Mouse (Mus musculus) midbrain, embryonic 12.5 days (tissue): ENCODE results near the gene Rubcnl. TPM values are rescaled to one million over a fixed set of nuclear protein-coding genes. Genes with fewer than 3 reads are reported as not detected.
A peak's percentile ranks its signal among the peaks of the same experiment; 100 is the strongest.

Experiments
- ATAC-seq: fragments of 200-750 bp; cut with Nextera tagmentation; 2 replicates; pipeline ENCODE4 v1.8.0; 2017; ENCODE audit warnings: low read depth, moderate TSS enrichment, moderate library complexity; ENCODE audit not compliant: low FRiP score
- H3K27ac ChIP-seq: fragments of 300-500 bp; sonication (generic); replicated peaks from 2 replicates; pipeline ENCODE4 v1.5.1; 2016; ENCODE audit warnings: mild to moderate bottlenecking
- H3K27me3 ChIP-seq: fragments of 300-500 bp; sonication (generic); 2 replicates; pipeline ENCODE4 v1.6.1; 2016; ENCODE audit warnings: mild to moderate bottlenecking
- H3K36me3 ChIP-seq: fragments of 300-500 bp; sonication (generic); 2 replicates; pipeline ENCODE4 v1.6.1; 2016
- H3K4me1 ChIP-seq: fragments of 300-500 bp; sonication (generic); 2 replicates; pipeline ENCODE4 v1.6.1; 2016
- H3K4me2 ChIP-seq: fragments of 300-500 bp; sonication (generic); replicated peaks from 2 replicates; pipeline ENCODE4 v1.6.1; 2016; ENCODE audit warnings: mild to moderate bottlenecking, moderate library complexity
- H3K4me3 ChIP-seq: fragments of 300-500 bp; sonication (generic); 2 replicates; pipeline ENCODE4 v1.5.1; 2016; ENCODE audit warnings: mild to moderate bottlenecking
- H3K9ac ChIP-seq: fragments of 300-500 bp; sonication (generic); replicated peaks from 2 replicates; pipeline ENCODE4 v1.6.1; 2016; ENCODE audit warnings: mild to moderate bottlenecking, moderate library complexity
- H3K9me3 ChIP-seq: fragments of 300-500 bp; sonication (generic); 2 replicates; pipeline ENCODE4 v1.6.1; 2016; ENCODE audit warnings: mild to moderate bottlenecking
- WGBS: fragments of 180-500 bp; shearing (Covaris S2); methylation state at CpG from one replicate; pipeline ENCODE4 v1.1.7; 2016; 5-methylcytosine and 5-hydroxymethylcytosine counted together
- polyA plus RNA-seq: library from polyadenylated mRNA; unstranded; fragments of >200 nt; fragmentation: Nextera tagmentation; extraction: Ambion mirVana; gene quantifications from 2 replicates; pipeline ENCODE4 v1.2.1, GENCODE M21; 2016

The Rubcnl gene
- 0.13 and 0.22 TPM in 2 replicates for polyA plus RNA-seq

DNA sequence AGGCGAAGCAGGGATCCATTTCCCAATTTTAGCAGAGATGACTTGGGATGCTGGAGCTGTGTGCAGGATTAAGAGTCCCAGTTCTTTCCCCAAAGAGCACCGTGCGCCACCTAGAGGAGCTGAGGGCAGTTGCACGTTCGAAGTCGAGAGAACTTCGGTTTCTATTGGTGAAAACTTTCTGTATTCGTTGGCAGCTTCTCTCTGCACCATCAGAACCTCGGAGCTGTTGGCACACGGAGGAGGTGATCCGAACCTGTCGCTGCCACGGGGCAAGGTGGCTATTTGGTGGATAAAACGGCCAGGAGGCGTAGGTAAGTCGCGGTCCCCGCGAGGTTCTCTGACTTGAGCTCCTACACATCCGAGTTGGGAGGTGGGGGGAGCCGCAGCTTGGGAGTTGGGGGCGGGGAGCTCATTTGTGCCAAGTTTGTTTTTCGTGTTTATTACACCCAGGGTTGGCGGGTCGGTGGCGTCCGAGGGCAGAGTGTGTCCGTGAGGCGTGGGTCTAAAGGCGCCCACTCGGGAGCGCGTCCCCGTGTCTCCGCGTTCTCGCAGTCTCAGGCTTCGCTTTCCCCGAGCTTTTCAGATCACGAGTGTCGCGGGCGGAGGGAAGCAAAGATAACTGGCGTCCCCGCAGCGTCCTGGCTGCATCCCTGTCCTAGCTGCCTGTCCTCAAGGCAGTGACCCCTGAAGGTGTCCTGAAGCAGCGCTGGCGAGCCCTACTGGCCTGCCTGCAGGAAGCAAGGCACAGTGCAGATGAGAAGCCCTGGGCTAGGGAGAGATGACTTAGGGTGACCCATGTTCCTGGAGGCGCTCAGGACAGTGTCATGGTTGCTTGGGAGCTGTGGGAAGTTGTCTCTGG lies at the start of gene Rubcnl:
TSS of gene Rubcnl (plus strand) at position 172 of the 859 bp plus-strand sequence.
- peak; percentile 60; the same call in 1 of the 2 replicates for ATAC-seq
- Histone ChIP-seq H3K4me2 (peak within 1 kb of the TSS; percentile 96), H3K9me3 (no peaks in the 10 kb centered on the region), H3K9ac (peak within 1 kb of the TSS; percentile 72), H3K4me3 (peak within 1 kb of the TSS; percentile 55), H3K4me1 (peaks cover 6% of the 10 kb centered on the region), H3K36me3 (no peaks in the 10 kb centered on the region), H3K27me3 (peaks cover 9% of the 10 kb centered on the region), H3K27ac (no peak within 1 kb of the TSS)
- WGBS: 2% methylated on average over 49 of the region's 49 CpGs

DNA sequence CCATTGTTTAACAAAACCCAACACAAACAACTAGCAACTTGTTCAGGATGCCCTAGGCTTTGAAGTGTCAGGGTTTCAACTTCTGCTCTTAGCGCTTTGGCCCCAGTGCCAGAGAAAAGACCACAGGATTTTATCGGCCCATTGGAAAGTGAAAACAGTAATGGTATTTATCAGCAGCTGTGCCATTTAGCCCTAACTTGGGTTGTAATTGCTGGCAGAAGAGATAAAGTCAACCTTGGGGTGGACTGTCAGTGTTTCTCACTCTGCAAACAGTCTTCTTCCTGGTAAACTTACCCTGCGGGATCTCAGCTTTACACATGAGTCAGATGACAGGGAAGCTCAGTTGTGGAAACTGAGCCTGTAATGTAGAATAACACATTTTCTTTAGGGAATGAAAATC lies 43.6 kb upstream of the Rubcnl start:
- H3K4me1 ChIP-seq: no peaks in the 10 kb centered on the region

DNA sequence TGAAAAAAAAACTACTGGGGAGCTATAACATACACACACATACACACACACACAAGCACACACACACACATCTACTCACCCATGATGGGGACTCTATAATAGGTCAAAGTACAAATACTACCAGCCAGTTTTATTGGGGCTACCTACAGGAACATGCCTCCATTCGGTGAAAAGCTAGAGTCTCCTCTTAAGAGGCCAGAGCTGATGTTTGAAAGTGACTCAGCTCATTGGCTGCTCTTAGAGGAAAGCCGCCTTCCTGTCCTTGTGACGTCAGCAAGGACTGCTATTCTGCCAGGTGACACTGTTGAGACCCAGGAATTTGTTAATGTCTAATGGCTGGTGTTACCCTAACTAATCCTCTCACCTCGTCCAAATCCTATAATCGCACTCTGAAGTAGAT lies 43.1 kb upstream of the Rubcnl start:
- H3K4me1 ChIP-seq: no peaks in the 10 kb centered on the region
- H3K9ac ChIP-seq: no peak overlapping the region
- H3K9me3 ChIP-seq: no peaks in the 10 kb centered on the region
- no peaks in the 10 kb centered on the region for H3K36me3 ChIP-seq
- H3K27me3 ChIP-seq: no peaks in the 10 kb centered on the region
- no peak overlapping the region for H3K4me2 ChIP-seq
- H3K4me3 ChIP-seq: no peak overlapping the region
- ATAC-seq: no peak
- WGBS: 88% methylated on average over 5 of the region's 5 CpGs
- H3K27ac ChIP-seq: no peak overlapping the region

More for the DNA sequence above, 43.6 kb upstream of the Rubcnl start:
- H3K9ac ChIP-seq: no peak overlapping the region
- no peak for ATAC-seq
- H3K9me3 ChIP-seq: no peaks in the 10 kb centered on the region
- H3K4me3 ChIP-seq: no peak overlapping the region
- H3K27ac ChIP-seq: no peak overlapping the region
- no peak overlapping the region for H3K4me2 ChIP-seq
- 70% methylated on average over 3 of the region's 3 CpGs for whole genome bisulfite sequencing
- no peaks in the 10 kb centered on the region for H3K27me3 ChIP-seq
- H3K36me3 ChIP-seq: no peaks in the 10 kb centered on the region

DNA sequence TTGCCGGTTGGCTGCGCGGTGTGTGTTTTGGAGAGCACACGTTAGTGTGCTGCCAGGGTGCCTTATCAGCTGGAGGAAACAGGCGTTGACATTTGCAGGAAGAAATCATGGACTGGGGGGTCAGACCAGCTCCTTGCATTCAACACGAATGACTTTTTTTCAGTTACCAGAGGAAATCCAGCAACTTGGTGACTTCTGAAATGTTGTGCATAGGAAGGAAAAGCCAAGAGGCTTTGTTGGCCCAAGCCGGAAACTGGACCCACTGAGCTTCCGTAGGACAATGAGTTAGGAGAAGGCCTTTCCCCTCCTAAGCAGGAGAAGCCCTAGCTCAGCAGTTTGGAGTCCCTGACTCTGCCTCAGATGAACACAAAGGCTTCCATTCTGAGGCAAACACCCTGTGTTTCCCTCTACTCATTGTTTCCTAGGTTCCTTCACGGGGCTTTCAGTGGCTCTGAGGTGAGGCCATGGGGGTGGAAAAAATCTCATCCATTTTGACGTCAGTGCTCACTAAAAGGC lies 41.6 kb upstream of the Rubcnl start:
- 80% methylated on average over 10 of the region's 10 CpGs for WGBS
- H3K4me1 ChIP-seq: no peaks in the 10 kb centered on the region
- H3K36me3 ChIP-seq: no peaks in the 10 kb centered on the region
- no peak overlapping the region for H3K9ac ChIP-seq
- no peak for ATAC-seq
- no peak overlapping the region for H3K27ac ChIP-seq
- no peak overlapping the region for H3K4me2 ChIP-seq
- no peaks in the 10 kb centered on the region for H3K9me3 ChIP-seq
- no peaks in the 10 kb centered on the region for H3K27me3 ChIP-seq
- no peak overlapping the region for H3K4me3 ChIP-seq

DNA sequence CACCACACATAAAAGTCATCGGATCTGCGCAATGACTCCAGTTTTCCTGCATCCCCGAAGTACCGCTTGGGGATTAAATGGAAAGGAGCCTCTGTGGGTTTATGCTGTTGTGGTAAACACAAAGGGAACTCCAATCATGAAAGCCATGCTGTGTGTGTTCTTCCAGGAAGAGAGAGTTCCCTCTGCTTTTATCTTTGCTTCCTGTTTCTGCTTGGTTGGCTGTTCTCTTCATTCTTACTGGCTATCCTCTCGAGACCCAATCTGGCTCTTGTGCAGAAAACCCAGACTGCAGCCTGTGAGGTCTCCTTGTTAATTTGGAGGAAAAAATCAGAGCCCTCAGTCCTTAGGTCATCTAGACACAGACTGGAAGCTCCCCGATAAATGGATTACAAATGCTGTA lies 38.9 kb upstream of the Rubcnl start:
- no peaks in the 10 kb centered on the region for H3K36me3 ChIP-seq
- H3K4me2 ChIP-seq: no peak overlapping the region
- H3K9ac ChIP-seq: no peak overlapping the region
- H3K9me3 ChIP-seq: no peaks in the 10 kb centered on the region
- ATAC-seq: no peak
- H3K27ac ChIP-seq: no peak overlapping the region
- WGBS: 70% methylated on average over 6 of the region's 6 CpGs
- no peaks in the 10 kb centered on the region for H3K4me1 ChIP-seq
- H3K4me3 ChIP-seq: no peak overlapping the region
- H3K27me3 ChIP-seq: no peaks in the 10 kb centered on the region

DNA sequence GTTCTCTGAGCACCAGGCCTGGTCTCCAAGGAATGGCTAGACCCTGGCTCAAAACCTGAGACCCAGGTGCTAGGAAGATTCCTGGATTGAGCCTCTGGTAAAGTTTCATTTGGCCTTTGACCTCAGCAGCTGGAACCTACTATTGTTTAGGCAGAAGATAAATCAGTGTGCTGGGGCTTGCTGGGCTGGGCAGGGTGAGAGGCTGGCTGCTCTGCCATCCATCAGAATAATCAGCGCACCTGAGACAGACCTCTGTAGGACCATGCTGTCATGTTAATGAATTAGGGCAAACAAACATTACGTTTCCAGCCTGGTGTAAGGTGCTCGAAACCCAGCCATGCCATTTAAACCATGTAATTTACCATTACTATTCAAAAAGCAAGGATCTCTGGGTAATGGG lies 34.8 kb upstream of the Rubcnl start:
- H3K4me1 ChIP-seq: no peaks in the 10 kb centered on the region
- H3K9ac ChIP-seq: no peak overlapping the region
- no peaks in the 10 kb centered on the region for H3K36me3 ChIP-seq
- H3K4me2 ChIP-seq: no peak overlapping the region
- no peak for ATAC-seq
- WGBS: 71% methylated on average over 3 of the region's 3 CpGs
- H3K9me3 ChIP-seq: no peaks in the 10 kb centered on the region
- H3K27ac ChIP-seq: no peak overlapping the region
- H3K27me3 ChIP-seq: no peaks in the 10 kb centered on the region
- no peak overlapping the region for H3K4me3 ChIP-seq

DNA sequence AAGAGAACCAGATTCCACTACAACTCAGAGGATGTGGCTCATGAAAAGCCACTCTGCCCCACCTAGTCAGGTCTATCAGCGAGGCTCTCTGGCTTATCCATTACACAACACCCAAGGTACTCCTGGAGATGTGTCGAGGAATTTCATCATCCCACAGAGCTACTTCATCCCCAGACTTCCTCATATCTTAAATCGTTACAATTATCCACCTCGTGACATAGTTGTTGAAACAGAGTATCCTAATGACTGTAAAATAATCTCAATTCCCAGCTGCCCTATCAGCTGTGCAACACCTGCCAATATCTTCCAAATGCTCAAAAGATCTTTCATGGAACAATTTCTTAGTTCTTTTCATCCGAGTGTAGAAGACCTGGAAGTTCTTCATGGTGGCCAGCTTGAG lies 32.7 kb upstream of the Rubcnl start:
- Histone ChIP-seq H3K36me3 (no peaks in the 10 kb centered on the region), H3K4me2 (no peak overlapping the region), H3K27ac (no peak overlapping the region), H3K9ac (no peak overlapping the region), H3K4me3 (no peak overlapping the region), H3K27me3 (no peaks in the 10 kb centered on the region), H3K4me1 (no peaks in the 10 kb centered on the region), H3K9me3 (no peaks in the 10 kb centered on the region)
- no peak for ATAC-seq
- 91% methylated on average over 5 of the region's 5 CpGs for WGBS

DNA sequence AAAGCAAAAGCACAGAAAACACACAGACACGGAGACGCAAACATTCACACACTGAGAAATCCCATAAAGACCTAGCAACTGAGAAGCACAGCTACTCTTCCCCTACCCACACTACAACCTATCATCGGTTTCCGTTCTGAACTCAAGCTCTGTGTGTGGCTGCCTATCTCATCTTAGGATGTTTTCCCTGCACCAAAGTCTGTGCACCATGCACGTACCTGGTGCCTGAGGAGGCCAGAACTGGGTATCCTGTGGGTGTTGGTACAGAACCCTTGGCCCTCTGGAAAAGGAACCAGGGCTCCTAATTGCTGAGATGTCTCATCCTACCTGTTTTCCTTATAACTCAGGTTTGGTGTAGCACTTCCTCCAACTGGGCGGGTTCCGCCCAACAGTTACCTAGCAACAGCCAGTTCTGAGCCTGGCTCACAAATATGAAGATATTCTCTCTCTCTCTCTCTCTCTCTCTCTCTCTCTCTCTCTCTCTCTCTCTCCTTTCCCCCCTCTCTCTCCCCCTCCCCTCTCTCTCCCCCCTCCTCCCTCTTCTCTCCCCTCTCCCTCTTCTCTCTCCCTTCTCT lies 30.9 kb upstream of the Rubcnl start:
- WGBS: 83% methylated on average over 7 of the region's 7 CpGs
- Histone ChIP-seq H3K27me3 (no peaks in the 10 kb centered on the region), H3K9ac (no peak overlapping the region), H3K4me2 (no peak overlapping the region), H3K27ac (no peak overlapping the region), H3K4me1 (no peaks in the 10 kb centered on the region), H3K36me3 (no peaks in the 10 kb centered on the region), H3K4me3 (no peak overlapping the region), H3K9me3 (no peaks in the 10 kb centered on the region)
- ATAC-seq: no peak

DNA sequence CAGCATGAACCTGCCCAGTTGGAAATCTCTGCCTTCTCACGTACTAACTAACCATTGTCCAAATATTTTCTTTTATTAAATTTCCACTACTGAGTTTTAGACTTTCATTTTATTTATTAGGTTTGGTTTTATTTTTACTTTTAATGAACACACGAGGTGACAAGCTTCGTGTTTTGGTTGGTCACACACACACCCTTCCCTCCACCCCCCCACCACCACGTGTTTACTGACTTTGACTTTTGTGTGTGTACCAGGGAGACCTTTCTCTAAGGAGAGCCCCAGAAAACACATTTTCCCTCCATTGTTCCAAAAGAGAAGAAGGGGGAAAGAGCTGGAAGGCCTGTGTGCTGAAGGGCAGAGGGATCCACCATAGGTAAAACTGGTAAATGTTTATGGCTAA lies 30.2 kb upstream of the Rubcnl start:
- Histone ChIP-seq H3K4me1 (no peaks in the 10 kb centered on the region), H3K9ac (no peak overlapping the region), H3K9me3 (no peaks in the 10 kb centered on the region), H3K4me2 (no peak overlapping the region), H3K27me3 (no peaks in the 10 kb centered on the region), H3K27ac (no peak overlapping the region), H3K4me3 (no peak overlapping the region), H3K36me3 (no peaks in the 10 kb centered on the region)
- ATAC-seq: no peak
- WGBS: 55% methylated on average over 4 of the region's 4 CpGs

DNA sequence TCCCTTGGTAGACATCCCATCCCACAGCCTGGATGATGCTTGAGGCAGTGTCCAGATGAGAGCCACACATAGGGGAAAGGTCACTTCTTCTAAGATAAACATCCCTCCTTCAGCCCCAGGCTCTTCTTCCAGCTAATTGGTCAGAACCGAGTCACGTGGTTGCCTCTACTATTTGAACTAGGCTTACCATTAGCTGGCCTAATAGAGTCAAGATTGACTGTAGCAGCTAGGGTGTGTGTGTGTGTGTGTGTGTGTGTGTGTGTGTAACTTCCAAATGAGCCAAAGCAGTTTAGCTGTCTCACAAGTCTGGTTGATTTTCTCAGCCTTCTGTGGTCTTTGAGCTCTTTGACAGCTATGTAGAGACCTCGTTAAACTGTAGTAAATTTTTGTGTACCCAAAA lies 29.3 kb upstream of the Rubcnl start:
- Histone ChIP-seq H3K9ac (no peak overlapping the region), H3K4me3 (no peak overlapping the region), H3K27ac (no peak overlapping the region), H3K4me2 (no peak overlapping the region), H3K27me3 (no peaks in the 10 kb centered on the region), H3K4me1 (no peaks in the 10 kb centered on the region), H3K36me3 (no peaks in the 10 kb centered on the region), H3K9me3 (no peaks in the 10 kb centered on the region)
- WGBS: 80% methylated on average over 3 of the region's 3 CpGs
- ATAC-seq: no peak

DNA sequence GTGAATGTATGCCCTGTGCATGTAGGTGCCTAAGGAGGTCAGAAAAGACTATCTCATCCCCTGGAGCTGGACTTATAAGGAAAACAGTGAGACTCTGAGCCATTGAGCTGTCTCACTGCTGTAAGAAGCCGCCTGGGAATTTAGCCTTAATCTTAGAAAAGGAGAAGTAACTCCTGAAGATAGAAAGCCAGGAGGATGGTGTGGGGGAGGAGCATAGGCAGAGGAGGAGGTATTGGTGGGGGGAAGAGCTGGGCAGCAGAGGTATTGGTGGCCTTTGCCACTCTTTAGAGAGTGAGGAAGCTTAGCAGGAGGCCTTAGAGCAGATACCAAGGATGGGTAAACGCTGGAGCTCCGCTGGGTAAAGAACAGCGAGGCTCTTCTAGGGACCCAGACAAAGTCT lies 26.5 kb upstream of the Rubcnl start:
- 34% methylated on average over 4 of the region's 4 CpGs for WGBS
- Histone ChIP-seq H3K4me1 (no peaks in the 10 kb centered on the region), H3K36me3 (no peaks in the 10 kb centered on the region), H3K27me3 (no peaks in the 10 kb centered on the region), H3K4me3 (no peak overlapping the region), H3K9me3 (no peaks in the 10 kb centered on the region), H3K9ac (no peak overlapping the region), H3K27ac (no peak overlapping the region), H3K4me2 (no peak overlapping the region)
- no peak for ATAC-seq

DNA sequence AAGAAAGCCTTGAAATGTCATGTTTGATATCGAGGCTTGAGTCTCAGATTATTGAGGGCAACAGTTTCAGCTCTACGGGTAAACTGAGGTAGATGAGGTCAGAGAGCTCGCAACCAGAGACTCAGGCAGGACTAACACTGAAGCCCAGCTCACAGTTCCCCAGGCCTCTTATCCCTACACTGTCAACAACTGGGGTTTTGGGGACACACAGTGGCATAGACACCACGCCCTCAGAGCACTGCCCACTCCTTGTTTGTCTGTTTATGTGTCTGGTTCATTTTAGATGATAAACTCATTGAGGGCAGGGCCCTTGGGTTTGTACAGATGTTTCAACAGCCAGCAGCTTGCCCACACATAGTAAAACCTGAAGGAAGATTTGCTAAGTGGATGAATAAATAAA lies 25.9 kb upstream of the Rubcnl start:
- Histone ChIP-seq H3K9me3 (no peaks in the 10 kb centered on the region), H3K4me2 (no peak overlapping the region), H3K4me1 (no peaks in the 10 kb centered on the region), H3K27me3 (no peaks in the 10 kb centered on the region), H3K27ac (no peak overlapping the region), H3K9ac (no peak overlapping the region), H3K4me3 (no peak overlapping the region), H3K36me3 (no peaks in the 10 kb centered on the region)
- no peak for ATAC-seq
- WGBS: 84% methylated on average over 4 of the region's 4 CpGs
